Mouse (Mus musculus): ENCODE data around the gene Gm17509. TPM values are rescaled to one million over a fixed set of nuclear protein-coding genes. Genes with fewer than 3 reads are reported as not detected.
"Not testable (repeated sequence)": the region's sequence is repeated elsewhere in the genome, so short reads cannot be mapped to it uniquely, and the experiment has no call there.

Gm17509 gene
- polyA plus RNA-seq, 1 experiment from 2014 or later, result 0.59 TPM

DNA sequence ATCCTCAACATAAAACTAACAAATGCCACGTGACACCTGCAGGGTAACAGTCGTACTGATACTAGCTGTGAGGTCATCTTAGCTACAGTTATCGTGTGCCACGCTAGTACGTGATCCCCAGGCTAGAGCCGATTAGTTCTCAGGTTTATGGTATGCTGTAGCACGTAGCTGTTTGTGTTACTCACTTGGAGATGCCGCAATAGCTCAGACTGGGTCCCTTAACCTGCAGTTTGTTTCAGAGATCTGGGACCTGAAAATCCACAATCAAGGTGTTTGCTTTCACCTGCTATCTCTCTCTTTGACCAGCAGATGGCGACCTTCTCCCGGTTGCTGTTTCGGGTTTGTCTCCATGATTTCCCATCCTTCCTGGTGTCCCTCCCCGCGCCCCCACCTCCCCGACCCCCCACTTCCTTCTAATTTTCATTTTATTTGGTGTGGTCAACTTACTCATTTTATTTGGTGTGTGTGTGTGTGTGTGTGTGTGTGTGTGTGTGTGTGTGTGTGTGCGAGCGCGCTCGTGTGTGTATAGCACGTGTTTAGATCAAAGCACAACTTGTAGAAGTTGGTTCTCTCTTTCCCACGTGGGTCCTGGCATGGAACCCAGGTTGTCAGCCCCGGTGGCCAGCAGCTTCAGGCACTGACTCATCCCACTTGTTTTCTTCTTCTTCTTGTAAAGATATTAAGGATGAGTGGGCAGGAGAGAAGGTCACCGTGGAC lies 18.0 kb downstream of the Gm17509 start:
- no peak overlapping the region for H3K4me2 ChIP-seq
- H3K9ac ChIP-seq, result no peak overlapping the region
- no peaks in the 10 kb centered on the region for H3K4me1 ChIP-seq
- peak; percentile 70 for ATAC-seq
- H3K4me3 ChIP-seq, result no peak overlapping the region
- H3K27me3 ChIP-seq, result no peaks in the 10 kb centered on the region
- WGBS, result 47% methylated on average over 22 of the region's 22 CpGs
- H3K9me3 ChIP-seq (replicated peaks), result no peaks in the 10 kb centered on the region
- H3K36me3 ChIP-seq (ENCODE audit: poor library complexity, severe bottlenecking), result no peaks in the 10 kb centered on the region
- no peak overlapping the region for H3K27ac ChIP-seq

DNA sequence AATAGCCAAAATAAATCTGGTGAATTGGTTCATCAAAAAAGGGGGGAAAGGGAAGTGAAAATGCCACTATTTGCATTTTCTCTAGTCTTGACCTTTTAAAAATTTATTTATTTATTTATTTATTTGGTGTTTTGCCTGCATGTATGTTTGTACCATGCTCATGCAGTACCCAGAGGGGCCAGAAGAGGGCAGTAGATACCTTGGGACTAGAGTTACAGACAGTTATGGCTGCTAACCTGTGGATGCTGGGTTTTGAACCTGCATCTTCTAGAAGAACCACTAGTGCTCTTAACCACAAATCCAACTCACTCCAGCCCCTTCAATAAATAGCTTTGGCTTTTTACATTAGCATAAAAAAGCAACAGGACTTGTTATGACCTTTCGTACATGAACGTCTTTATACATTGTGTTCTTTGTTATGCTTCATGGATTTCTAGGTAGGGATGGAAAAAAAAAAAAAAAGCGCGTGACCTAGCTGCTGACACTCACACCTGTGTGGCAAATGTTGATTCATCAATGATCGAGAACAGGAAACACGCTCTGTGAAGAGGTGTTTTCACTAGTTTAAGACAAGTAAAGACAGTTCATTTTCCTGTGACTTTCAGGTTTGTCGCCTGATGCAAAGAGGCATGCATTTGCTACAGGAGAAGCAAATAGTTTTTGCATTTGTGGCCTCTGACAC lies 22.3 kb downstream of the Gm17509 start:
- Histone ChIP-seq H3K27me3 (no peaks in the 10 kb centered on the region), H3K9me3 (replicated peaks) (no peaks in the 10 kb centered on the region), H3K36me3 (ENCODE audit: poor library complexity, severe bottlenecking) (no peaks in the 10 kb centered on the region), H3K4me1 (no peaks in the 10 kb centered on the region), H3K4me2 (no peak overlapping the region), H3K9ac (no peak overlapping the region), H3K4me3 (no peak overlapping the region), H3K27ac (no peak overlapping the region)
- ATAC-seq, result peak; percentile 48
- WGBS, result 92% methylated on average over 7 of the region's 7 CpGs

DNA sequence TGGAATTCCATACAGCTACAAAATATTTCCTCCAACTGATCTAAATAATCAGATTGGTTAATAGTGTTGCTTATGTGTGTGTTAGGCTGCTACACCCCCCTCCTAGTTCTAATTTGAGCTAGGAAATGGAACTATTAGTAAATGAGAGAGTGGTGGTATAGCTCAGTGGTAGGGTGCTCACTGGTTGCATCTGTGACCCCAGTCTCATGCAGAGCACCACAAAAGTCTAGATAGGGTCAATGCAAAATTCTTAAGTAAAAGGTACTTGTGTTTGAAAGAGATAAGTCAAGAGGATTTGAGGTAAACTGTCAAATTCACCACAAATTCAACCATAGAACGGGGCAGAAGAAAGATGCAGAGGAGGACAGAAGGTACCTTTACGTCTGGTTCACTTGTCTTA lies 23.2 kb downstream of the Gm17509 start:
- Histone ChIP-seq H3K27ac (no peak overlapping the region), H3K27me3 (no peaks in the 10 kb centered on the region), H3K9ac (no peak overlapping the region), H3K4me1 (no peaks in the 10 kb centered on the region), H3K9me3 (replicated peaks) (no peaks in the 10 kb centered on the region), H3K4me2 (no peak overlapping the region), H3K36me3 (ENCODE audit: poor library complexity, severe bottlenecking) (no peaks in the 10 kb centered on the region), H3K4me3 (no peak overlapping the region)
- WGBS, result 93% methylated on average over 2 of the region's 2 CpGs
- ATAC-seq, result no peak

DNA sequence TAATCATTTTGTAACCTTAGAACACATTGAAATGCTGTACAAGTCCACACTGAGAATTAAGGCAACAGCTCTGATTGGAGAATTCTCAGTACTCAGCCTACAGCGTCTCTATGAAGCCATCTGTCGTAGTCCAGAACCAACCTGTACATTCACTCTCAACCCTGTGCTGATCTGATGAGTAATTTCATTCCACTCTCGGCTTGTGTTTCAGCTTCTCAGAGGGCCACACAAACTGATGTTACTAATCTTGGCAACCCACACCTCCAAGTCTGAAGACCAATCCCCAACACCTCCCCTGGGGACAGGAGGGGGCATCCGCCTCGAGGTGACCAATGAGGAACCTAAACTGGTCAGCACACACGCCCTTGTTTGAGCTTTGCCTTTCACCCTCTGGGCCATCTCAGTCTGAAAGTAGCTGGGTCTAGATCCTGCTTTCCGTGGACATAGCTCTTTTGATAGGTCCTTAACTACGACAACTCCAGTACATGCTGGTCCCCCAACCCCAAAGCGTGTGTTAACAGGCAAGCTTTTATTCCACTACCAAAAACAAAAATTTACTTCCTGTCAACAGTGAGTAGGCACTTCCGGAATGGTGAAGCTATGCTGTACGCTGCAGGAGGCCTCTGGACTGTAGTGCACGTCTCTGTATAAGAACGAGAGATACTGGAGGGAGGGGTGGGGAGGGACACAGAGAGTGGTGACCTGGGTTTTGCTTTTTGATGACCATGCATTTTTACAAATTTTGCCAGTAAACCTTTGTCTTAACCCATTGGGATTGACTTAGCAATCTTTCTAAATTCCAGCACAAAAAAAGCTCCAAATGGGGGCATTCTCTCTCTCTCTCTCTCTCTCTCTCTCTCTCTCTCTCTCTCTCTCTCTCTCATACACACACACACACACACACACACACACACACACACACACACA lies 25.0 kb downstream of the Gm17509 start:
- 89% methylated on average over 13 of the region's 13 CpGs for WGBS

DNA sequence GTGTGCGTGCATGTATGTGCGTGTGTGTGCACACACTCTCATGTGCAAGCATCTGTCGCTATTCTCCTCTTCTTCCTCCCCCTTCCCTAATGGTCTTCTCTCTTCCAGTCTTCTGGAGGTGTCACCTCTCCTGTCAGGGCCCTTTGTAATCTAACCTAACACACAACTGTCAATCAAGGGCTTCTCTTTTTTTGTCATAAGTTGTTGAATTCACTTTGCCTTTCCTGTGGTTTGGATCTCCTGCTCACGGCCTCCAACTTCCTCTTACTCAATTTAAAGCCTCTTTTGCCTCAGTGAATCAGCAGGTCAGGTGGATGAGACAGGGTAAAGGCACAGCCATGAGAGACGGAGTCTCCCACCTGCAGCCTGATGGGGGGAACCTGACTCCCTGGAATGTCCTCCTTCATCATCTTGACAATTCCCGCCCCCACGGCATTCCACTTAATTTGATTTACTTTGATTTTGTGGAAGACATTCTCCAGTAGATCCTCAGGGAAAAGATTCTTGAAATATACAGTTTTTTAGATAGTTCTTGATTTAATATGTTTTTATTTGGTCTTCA lies 27.4 kb downstream of the Gm17509 start:
- ATAC-seq, result no peak
- Histone ChIP-seq H3K27me3 (no peaks in the 10 kb centered on the region), H3K36me3 (ENCODE audit: poor library complexity, severe bottlenecking) (no peaks in the 10 kb centered on the region), H3K4me3 (no peak overlapping the region), H3K9me3 (replicated peaks) (no peaks in the 10 kb centered on the region), H3K9ac (no peak overlapping the region), H3K4me1 (no peaks in the 10 kb centered on the region), H3K27ac (no peak overlapping the region), H3K4me2 (no peak overlapping the region)
- 78% methylated on average over 7 of the region's 7 CpGs for WGBS

More for the DNA sequence above, 25.0 kb downstream of the Gm17509 start:
- H3K9me3 ChIP-seq (replicated peaks), result no peaks in the 10 kb centered on the region
- ATAC-seq, result no peak
- no peak overlapping the region for H3K9ac ChIP-seq
- H3K36me3 ChIP-seq (ENCODE audit: poor library complexity, severe bottlenecking), result no peaks in the 10 kb centered on the region
- no peak overlapping the region for H3K27ac ChIP-seq
- H3K4me1 ChIP-seq, result no peaks in the 10 kb centered on the region
- H3K27me3 ChIP-seq, result no peaks in the 10 kb centered on the region
- H3K4me2 ChIP-seq, result no peak overlapping the region
- H3K4me3 ChIP-seq, result no peak overlapping the region

DNA sequence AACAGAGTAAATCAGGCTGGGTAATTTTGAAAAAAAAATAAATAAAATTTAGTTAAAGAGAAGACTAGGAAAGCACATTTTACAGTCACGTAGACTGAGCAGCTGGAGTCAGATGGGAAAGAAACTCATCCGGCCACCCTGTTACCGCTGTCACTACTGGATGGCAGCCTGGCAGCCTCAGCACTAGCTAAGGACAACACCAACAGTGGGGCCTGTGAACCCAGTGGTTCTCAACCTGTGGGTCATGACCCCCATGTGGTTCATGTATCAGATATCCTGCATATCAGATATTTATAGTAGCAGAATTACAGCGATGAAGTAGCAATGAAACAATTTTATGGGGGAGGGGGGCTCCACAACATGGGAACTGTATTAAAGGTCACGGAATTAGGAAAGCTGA lies 28.7 kb downstream of the Gm17509 start:
- WGBS, result 90% methylated on average over 5 of the region's 5 CpGs
- H3K4me3 ChIP-seq, result no peak overlapping the region
- ATAC-seq, result no peak
- no peaks in the 10 kb centered on the region for H3K4me1 ChIP-seq
- no peak overlapping the region for H3K9ac ChIP-seq
- H3K9me3 ChIP-seq (replicated peaks), result no peaks in the 10 kb centered on the region
- H3K27ac ChIP-seq, result no peak overlapping the region
- no peak overlapping the region for H3K4me2 ChIP-seq
- no peaks in the 10 kb centered on the region for H3K27me3 ChIP-seq
- no peaks in the 10 kb centered on the region for H3K36me3 ChIP-seq (ENCODE audit: poor library complexity, severe bottlenecking)

DNA sequence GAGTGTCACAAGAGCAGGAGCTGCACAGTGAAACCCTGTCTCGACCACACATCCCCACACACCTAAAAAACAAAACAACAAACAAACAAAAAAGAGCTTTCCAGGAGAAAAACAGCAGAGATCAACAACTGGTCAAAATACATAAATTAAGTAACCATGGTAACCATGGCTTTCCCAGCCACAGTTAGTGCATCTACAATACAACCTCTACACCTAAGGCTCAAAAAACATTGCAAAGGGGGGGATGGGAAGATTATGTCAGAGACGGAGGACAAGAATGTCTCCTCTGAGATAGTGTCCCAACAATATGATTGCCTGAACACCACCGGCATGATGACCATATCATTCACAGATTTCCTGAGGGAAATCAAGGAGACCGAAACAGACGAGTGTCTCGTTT lies 35.5 kb downstream of the Gm17509 start:
- ATAC-seq, result no peak
- WGBS, result 81% methylated on average over 6 of the region's 6 CpGs
- H3K4me1 ChIP-seq, result no peaks in the 10 kb centered on the region

DNA sequence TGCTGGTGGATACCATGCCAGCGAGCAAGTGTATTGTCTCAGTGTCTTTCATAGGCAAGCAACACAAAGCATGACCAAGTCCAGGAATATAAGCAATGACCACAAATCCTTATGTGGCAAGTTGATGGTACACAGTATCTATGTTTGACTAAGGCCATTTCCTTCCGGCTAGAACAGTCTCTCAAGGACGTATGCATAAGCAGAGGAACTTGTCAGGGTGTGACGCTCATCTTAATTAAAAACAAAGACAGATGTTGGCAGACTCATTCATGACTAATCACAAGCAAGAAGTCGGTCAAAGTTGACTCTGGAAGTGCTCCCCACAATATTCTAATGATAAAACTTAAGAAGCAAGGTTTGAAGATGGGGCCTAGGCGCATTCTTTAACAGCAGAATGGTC lies 37.6 kb downstream of the Gm17509 start:
- no peak overlapping the region for H3K27ac ChIP-seq

More for the DNA sequence above, 35.5 kb downstream of the Gm17509 start:
- H3K36me3 ChIP-seq (ENCODE audit: poor library complexity, severe bottlenecking), result no peaks in the 10 kb centered on the region
- no peaks in the 10 kb centered on the region for H3K9me3 ChIP-seq (replicated peaks)
- H3K27me3 ChIP-seq, result no peaks in the 10 kb centered on the region
- H3K4me2 ChIP-seq, result no peak overlapping the region
- H3K9ac ChIP-seq, result no peak overlapping the region
- no peak overlapping the region for H3K27ac ChIP-seq
- no peak overlapping the region for H3K4me3 ChIP-seq

DNA sequence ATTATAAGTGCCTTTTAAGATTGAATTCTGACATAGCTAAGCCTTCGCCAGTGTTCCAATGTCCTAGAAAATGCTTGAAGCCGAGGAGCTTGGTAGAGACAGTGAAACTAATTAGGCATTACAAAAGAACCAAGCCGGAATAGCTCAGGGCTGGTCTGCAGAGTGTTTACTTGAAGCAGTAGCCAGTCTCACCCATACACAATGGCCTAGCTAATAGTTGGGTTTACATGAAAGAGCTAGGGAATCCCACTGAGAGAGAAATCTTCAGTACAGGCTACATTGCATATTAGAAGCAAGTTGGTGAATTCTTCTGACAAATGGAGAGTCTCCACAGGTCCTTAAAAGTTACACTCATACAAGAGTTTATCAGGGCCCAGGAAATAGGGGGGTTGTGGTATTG lies 40.0 kb downstream of the Gm17509 start:
- H3K9ac ChIP-seq; H3K36me3 ChIP-seq (ENCODE audit: poor library complexity, severe bottlenecking); ATAC-seq; H3K4me1 ChIP-seq; H3K9me3 ChIP-seq (replicated peaks); H3K27me3 ChIP-seq; H3K4me2 ChIP-seq; H3K4me3 ChIP-seq; H3K27ac ChIP-seq: not testable (repeated sequence)
- 28% methylated on average over 3 of the region's 3 CpGs for WGBS

More for the DNA sequence above, 37.6 kb downstream of the Gm17509 start:
- Histone ChIP-seq H3K9me3 (replicated peaks) (no peaks in the 10 kb centered on the region), H3K9ac (no peak overlapping the region), H3K4me1 (no peaks in the 10 kb centered on the region), H3K27me3 (no peaks in the 10 kb centered on the region), H3K36me3 (ENCODE audit: poor library complexity, severe bottlenecking) (no peaks in the 10 kb centered on the region), H3K4me3 (no peak overlapping the region), H3K4me2 (no peak overlapping the region)
- no peak for ATAC-seq
- WGBS, result 85% methylated on average over 6 of the region's 6 CpGs
